Mouse (Mus musculus) forebrain, embryonic 11.5 days (tissue): ENCODE data around the gene Efna3. TPM values are rescaled to one million over a fixed set of nuclear protein-coding genes. Genes with fewer than 3 reads are reported as not detected.

ENCODE experiments used
- ATAC-seq: fragments of 200-750 bp; cut with Nextera tagmentation; replicated peaks from 2 replicates; pipeline ENCODE4 v1.8.0; 2017; ENCODE audit warnings: moderate TSS enrichment; ENCODE audit not compliant: low FRiP score
- DNase-seq: peaks from one replicate; pipeline ENCODE4 v3.0.0-alpha.2; 2017; ENCODE audit warnings: low spot score
- H3K27ac ChIP-seq: fragments of 300-500 bp; sonication (generic); 2 replicates; pipeline ENCODE4 v1.5.1; 2014; ENCODE audit warnings: low read depth, low read length
- H3K27me3 ChIP-seq: fragments of 300-500 bp; sonication (generic); 2 replicates; pipeline ENCODE4 v1.6.1; 2014; ENCODE audit warnings: mild to moderate bottlenecking, low read length, mixed read lengths; ENCODE audit not compliant: control insufficient read depth, insufficient read depth
- H3K36me3 ChIP-seq: fragments of 300-500 bp; sonication (generic); 2 replicates; pipeline ENCODE4 v1.6.1; 2014; ENCODE audit warnings: mild to moderate bottlenecking, low read length, moderate library complexity, mixed read lengths; ENCODE audit not compliant: control insufficient read depth, insufficient read depth
- H3K4me1 ChIP-seq: fragments of 300-500 bp; sonication (generic); replicated peaks from 2 replicates; pipeline ENCODE4 v1.6.1; 2014; ENCODE audit warnings: low read length, mixed read lengths; ENCODE audit not compliant: control insufficient read depth, insufficient read depth
- H3K4me2 ChIP-seq: fragments of 300-500 bp; sonication (generic); 2 replicates; pipeline ENCODE4 v1.6.1; 2014; ENCODE audit warnings: low read depth, mild to moderate bottlenecking, low read length, moderate library complexity, mixed read lengths; ENCODE audit not compliant: severe bottlenecking
- H3K4me3 ChIP-seq: fragments of 300-500 bp; sonication (generic); 2 replicates; pipeline ENCODE4 v1.5.1; 2014; ENCODE audit warnings: low read depth, low read length
- H3K9ac ChIP-seq: fragments of 300-500 bp; sonication (generic); 2 replicates; pipeline ENCODE4 v1.6.1; 2014; ENCODE audit warnings: low read length
- H3K9me3 ChIP-seq: fragments of 300-500 bp; sonication (generic); 2 replicates; pipeline ENCODE4 v1.6.1; 2016; ENCODE audit warnings: low read length, mixed read lengths; ENCODE audit not compliant: control insufficient read depth
- WGBS: fragments of 180-500 bp; shearing (Covaris S2); extraction: QIAGEN DNeasy Blood & Tissue Kit; methylation state at CpG from one replicate; pipeline ENCODE4 v1.1.7; 2014; 5-methylcytosine and 5-hydroxymethylcytosine counted together
- polyA plus RNA-seq: library from polyadenylated mRNA; unstranded; fragments of >200 nt; fragmentation: Nextera tagmentation; extraction: Ambion mirVana; gene quantifications from 2 replicates; pipeline ENCODE4 v1.2.1, GENCODE M21; 2014

Gene Efna3
- polyA plus RNA-seq, 1 experiment from 2014 or later, result 7.7 TPM

DNA sequence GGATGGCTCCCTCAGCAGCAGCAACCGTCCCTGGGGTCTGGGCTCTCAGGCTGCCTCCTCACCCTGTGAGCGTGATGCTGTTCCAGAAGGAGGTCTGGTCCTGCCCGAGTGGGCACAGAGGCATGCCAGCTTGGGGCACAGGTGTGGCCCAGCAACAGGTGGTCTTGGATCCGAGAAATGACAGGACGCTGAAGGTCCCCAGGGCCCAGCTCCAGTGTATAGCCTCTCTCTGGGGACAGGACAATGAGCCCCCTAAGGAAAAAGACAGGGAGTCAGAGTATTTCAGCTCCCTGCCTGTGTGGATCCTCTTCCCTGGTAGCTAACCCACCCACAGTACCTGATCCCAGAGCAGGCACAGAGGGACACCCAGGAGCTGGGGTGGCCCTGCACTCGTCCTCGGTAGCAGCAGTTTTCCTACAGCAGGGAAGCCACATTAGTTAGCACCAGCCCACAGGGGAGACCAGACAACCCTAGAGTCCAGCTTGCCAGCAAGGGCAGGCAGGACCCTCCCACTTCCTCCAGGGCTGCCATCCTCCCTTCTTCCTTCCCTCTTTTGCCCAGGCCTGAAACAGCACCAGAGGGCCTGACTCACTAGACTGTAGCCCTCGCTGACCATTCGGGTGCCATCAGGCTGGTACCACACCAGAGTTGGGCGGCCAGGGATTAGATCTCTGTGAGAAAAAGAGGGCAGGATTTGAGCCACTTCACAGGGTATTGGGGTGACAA, 24.2 kb upstream of the Efna3 start:
- Histone ChIP-seq H3K27ac (no peak overlapping the region), H3K36me3 (no peaks in the 10 kb centered on the region), H3K4me1 (peaks cover 8% of the 10 kb centered on the region), H3K9me3 (no peaks in the 10 kb centered on the region), H3K9ac (no peak overlapping the region), H3K27me3 (0 out of 2 replicates have a peak, but pooled peaks cover 4% of the 10 kb centered on the region), H3K4me2 (no peak overlapping the region), H3K4me3 (no peak overlapping the region)
- ATAC-seq (no peak), DNase-seq (no peak)
- whole genome bisulfite sequencing, result 87% methylated on average over 10 of the region's 10 CpGs

GRCm38 (mm10) chr3:89343279-89343678, 20.5 kb upstream of the Efna3 start:
- H3K27me3 ChIP-seq, result no peaks in the 10 kb centered on the region
- ATAC-seq (no peak), DNase-seq (no peak)
- H3K36me3 ChIP-seq, result no peaks in the 10 kb centered on the region
- H3K4me2 ChIP-seq, result no peak overlapping the region
- no peak overlapping the region for H3K27ac ChIP-seq
- no peak overlapping the region for H3K9ac ChIP-seq
- no peaks in the 10 kb centered on the region for H3K9me3 ChIP-seq
- H3K4me1 ChIP-seq, result peaks cover 6% of the 10 kb centered on the region
- no peak overlapping the region for H3K4me3 ChIP-seq
- WGBS, result 88% methylated on average over 7 of the region's 7 CpGs

GRCm38 (mm10) chr3:89341794-89342193, 19.0 kb upstream of the Efna3 start:
- Histone ChIP-seq H3K27me3 (no peaks in the 10 kb centered on the region), H3K4me2 (no peak overlapping the region), H3K9ac (no peak overlapping the region), H3K4me3 (no peak overlapping the region), H3K9me3 (no peaks in the 10 kb centered on the region), H3K4me1 (peaks cover 8% of the 10 kb centered on the region), H3K36me3 (no peaks in the 10 kb centered on the region), H3K27ac (no peak overlapping the region)
- WGBS, result 89% methylated on average over 4 of the region's 4 CpGs
- ATAC-seq (no peak), DNase-seq (no peak)

DNA sequence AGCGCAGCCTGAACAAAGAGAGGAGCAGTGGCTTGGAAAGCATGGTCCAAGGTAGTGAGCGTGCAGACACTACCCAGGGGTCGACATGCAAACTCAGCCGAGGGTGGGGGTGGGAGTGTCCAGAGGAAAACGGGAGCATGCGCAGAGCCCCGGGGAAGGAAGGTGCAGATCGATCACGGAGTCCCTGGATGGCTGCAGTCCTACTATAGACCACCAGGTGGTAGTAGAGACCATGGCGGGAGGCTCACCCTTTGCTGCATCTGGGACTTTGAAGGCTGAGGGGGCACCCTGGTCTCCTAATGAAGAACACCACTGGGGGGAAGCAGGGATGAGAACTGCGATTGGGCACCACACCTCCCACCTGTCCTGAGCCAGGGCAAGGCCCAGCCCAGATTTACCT, 17.7 kb upstream of the Efna3 start:
- no peak overlapping the region for H3K27ac ChIP-seq
- peak overlapping the region; percentile 45 for H3K9ac ChIP-seq
- H3K9me3 ChIP-seq, result no peaks in the 10 kb centered on the region
- ATAC-seq, result peak; percentile 19; the same call in 1 of the 2 replicates
- peak overlapping the region; percentile 14 for H3K4me3 ChIP-seq
- peak; percentile 91 for DNase-seq
- no peaks in the 10 kb centered on the region for H3K36me3 ChIP-seq
- H3K27me3 ChIP-seq, result no peaks in the 10 kb centered on the region
- peaks cover 17% of the 10 kb centered on the region for H3K4me1 ChIP-seq
- H3K4me2 ChIP-seq, result peak overlapping the region; percentile 41
- WGBS, result 3% methylated on average over 11 of the region's 11 CpGs

- peak; percentile 90 for DNase-seq
- Histone ChIP-seq H3K9me3 (no peaks in the 10 kb centered on the region), H3K36me3 (no peaks in the 10 kb centered on the region), H3K4me1 (peaks cover 17% of the 10 kb centered on the region), H3K4me3 (no peak overlapping the region), H3K27me3 (no peaks in the 10 kb centered on the region), H3K27ac (no peak overlapping the region), H3K4me2 (no peak overlapping the region), H3K9ac (no peak overlapping the region)
- 24% methylated on average over 8 of the region's 8 CpGs for WGBS
- no peak for ATAC-seq
Measured at GRCm38 (mm10) chr3:89339416-89339815, 16.7 kb upstream of the Efna3 start.

- H3K27ac ChIP-seq, result peak within 1 kb of the TSS; percentile 82
- H3K4me2 ChIP-seq, result peak within 1 kb of the TSS; percentile 76
- no peaks in the 10 kb centered on the region for H3K9me3 ChIP-seq
- peak; percentile 87 for DNase-seq
- H3K4me1 ChIP-seq, result peaks cover 17% of the 10 kb centered on the region
- 0 out of 2 replicates have a peak, but pooled peaks cover 3% of the 10 kb centered on the region for H3K36me3 ChIP-seq
- peak; percentile 81 for ATAC-seq
- H3K9ac ChIP-seq, result peak within 1 kb of the TSS; percentile 91
- H3K4me3 ChIP-seq, result peak within 1 kb of the TSS; percentile 83
- WGBS, result under 1% methylated on average over 44 of the region's 44 CpGs
- no peaks in the 10 kb centered on the region for H3K27me3 ChIP-seq
Measured at GRCm38 (mm10) chr3:89337721-89338578, 15.2 kb upstream of the Efna3 start, which contains the start of gene Efna4. Gene Efna4, minus strand, starts transcription at chr3:89338028.

- WGBS, result under 1% methylated on average over 21 of the region's 21 CpGs
- Histone ChIP-seq H3K27ac (peak overlapping the region; percentile 82), H3K9ac (peak overlapping the region; percentile 91), H3K9me3 (no peaks in the 10 kb centered on the region), H3K4me2 (peak overlapping the region; percentile 76), H3K27me3 (no peaks in the 10 kb centered on the region), H3K36me3 (0 out of 2 replicates have a peak, but pooled peaks cover 3% of the 10 kb centered on the region), H3K4me1 (peaks cover 23% of the 10 kb centered on the region), H3K4me3 (peak overlapping the region; percentile 83)
- DNase-seq (no peak), ATAC-seq (peak; percentile 52)
Measured at GRCm38 (mm10) chr3:89337062-89337720, 14.4 kb upstream of the Efna3 start.

- WGBS, result 6% methylated on average over 6 of the region's 6 CpGs
- Histone ChIP-seq H3K9ac (peak overlapping the region; percentile 91), H3K27ac (peak overlapping the region; percentile 53; the same call in 1 of the 2 replicates), H3K4me2 (peak overlapping the region; percentile 76), H3K9me3 (no peaks in the 10 kb centered on the region), H3K27me3 (no peaks in the 10 kb centered on the region), H3K4me1 (peaks cover 25% of the 10 kb centered on the region), H3K36me3 (0 out of 2 replicates have a peak, but pooled peaks cover 3% of the 10 kb centered on the region), H3K4me3 (peak overlapping the region; percentile 83)
- ATAC-seq (no peak), DNase-seq (no peak)
Measured at GRCm38 (mm10) chr3:89336529-89336928, 13.8 kb upstream of the Efna3 start.
